Mouse (Mus musculus) cerebellum, adult 2 months (tissue): ENCODE results near the gene Plce1.

Experiments
- CTCF ChIP-seq: fragments of 200-500 bp; IDR thresholded peaks from 2 replicates; pipeline ENCODE4 v1.5.1; 2011; ENCODE audit warnings: low read depth, mild to moderate bottlenecking, control low read depth, low read length, moderate library complexity, borderline replicate concordance; ENCODE audit not compliant: insufficient read depth
- POLR2A ChIP-seq: fragments of 200-500 bp; IDR thresholded peaks from 2 replicates; pipeline ENCODE4 v1.6.1; 2011; ENCODE audit warnings: low read length, control low read depth, borderline replicate concordance; ENCODE audit not compliant: insufficient read depth

DNA sequence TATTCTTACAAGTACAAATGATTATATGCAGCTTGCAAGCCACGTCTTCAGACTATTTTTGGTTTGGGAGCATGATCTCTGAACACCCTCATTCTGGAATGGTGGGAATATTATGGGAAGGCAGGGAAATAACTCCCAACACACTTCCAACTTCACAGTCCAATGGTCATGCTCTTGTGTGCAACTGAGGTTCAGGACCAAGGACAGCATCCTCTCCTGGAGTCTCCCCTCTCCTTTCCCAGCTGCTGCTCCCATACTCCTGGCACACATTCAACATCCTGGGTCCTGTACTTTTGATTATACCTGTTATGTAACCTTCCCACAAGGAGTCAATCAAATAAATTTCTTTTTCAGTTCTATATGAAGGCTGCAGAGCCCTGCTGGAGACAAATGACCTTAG, 77.9 kb downstream of the Plce1 start:
- TF ChIP-seq CTCF (no peak), POLR2A (no peak)
